Mouse (Mus musculus) megakaryocyte, embryonic 14.5 days (primary cell): ENCODE measurements around the gene Lipt2. TPM values are rescaled to one million over a fixed set of nuclear protein-coding genes. Genes with fewer than 3 reads are reported as not detected.

Source experiments
- H3K27me3 ChIP-seq: replicated peaks from 2 replicates; pipeline ENCODE3; 2012; ENCODE audit warnings: inconsistent platforms
- H3K36me3 ChIP-seq: replicated peaks from 2 replicates; pipeline ENCODE3; 2012; ENCODE audit warnings: low read length, inconsistent platforms, mixed read lengths
- H3K4me1 ChIP-seq: 2 replicates; pipeline ENCODE4 v1.6.1; 2012; ENCODE audit warnings: inconsistent platforms
- H3K4me3 ChIP-seq: replicated peaks from 2 replicates; pipeline ENCODE3; 2012; ENCODE audit warnings: moderate library complexity, mild to moderate bottlenecking, inconsistent platforms
- H3K9me3 ChIP-seq: 2 replicates; pipeline ENCODE4 v1.6.1; 2012; ENCODE audit warnings: inconsistent platforms
- FLI1 ChIP-seq: IDR thresholded peaks from 2 replicates; pipeline ENCODE4 v1.6.1; 2012; ENCODE audit warnings: low read length, inconsistent platforms, mixed read lengths
- GATA1 ChIP-seq: IDR thresholded peaks from 3 replicates; pipeline ENCODE4 v1.6.1; 2012; ENCODE audit warnings: mixed read lengths, low read length, inconsistent platforms, borderline replicate concordance
- polyA plus RNA-seq: library from polyadenylated mRNA; stranded (reverse); fragments of >175 nt; gene quantifications from 2 replicates; pipeline ENCODE4 v1.2.3, GENCODE M21; 2012; ENCODE audit warnings: low replicate concordance; ENCODE audit not compliant: insufficient read depth

Lipt2 gene
- polyA plus RNA-seq, 1 experiment = 2.3 TPM

- H3K27me3 ChIP-seq = peaks cover 82% of the 10 kb centered on the region
- H3K4me1 ChIP-seq = peaks cover 29% of the 10 kb centered on the region
- TF ChIP-seq GATA1 (no peak), FLI1 (no peak)
Measured at GRCm38 (mm10) chr7:100181614-100182013, 22.5 kb downstream of the Lipt2 start.

GRCm38 (mm10) chr7:100182388-100182787 is 23.3 kb downstream of the Lipt2 start:
- H3K4me1 ChIP-seq = peaks cover 30% of the 10 kb centered on the region
- H3K9me3 ChIP-seq = 0 out of 2 replicates have a peak, but pooled peaks cover under 1% of the 10 kb centered on the region
- no peaks in the 10 kb centered on the region for H3K36me3 ChIP-seq
- TF ChIP-seq FLI1 (no peak), GATA1 (no peak)
- no peak overlapping the region for H3K4me3 ChIP-seq
- peaks cover 79% of the 10 kb centered on the region for H3K27me3 ChIP-seq

More at GRCm38 (mm10) chr7:100181614-100182013, 22.5 kb downstream of the Lipt2 start:
- Histone ChIP-seq H3K9me3 (peaks cover 6% of the 10 kb centered on the region; the same call in 1 of the 2 replicates), H3K36me3 (no peaks in the 10 kb centered on the region), H3K4me3 (no peak overlapping the region)

GRCm38 (mm10) chr7:100187601-100188000 is 28.5 kb downstream of the Lipt2 start:
- TF ChIP-seq GATA1 = no peak
- no peak for TF ChIP-seq FLI1
- Histone ChIP-seq H3K4me3 (no peak overlapping the region), H3K9me3 (no peaks in the 10 kb centered on the region), H3K27me3 (peaks cover 45% of the 10 kb centered on the region), H3K4me1 (peaks cover 19% of the 10 kb centered on the region), H3K36me3 (no peaks in the 10 kb centered on the region)

- H3K9me3 ChIP-seq = no peaks in the 10 kb centered on the region
- H3K4me1 ChIP-seq = peaks cover 19% of the 10 kb centered on the region
- no peak overlapping the region for H3K4me3 ChIP-seq
- peaks cover 29% of the 10 kb centered on the region for H3K27me3 ChIP-seq
- H3K36me3 ChIP-seq = no peaks in the 10 kb centered on the region
- no peak for TF ChIP-seq FLI1
- TF ChIP-seq GATA1 = no peak
Measured at GRCm38 (mm10) chr7:100190167-100190566, 31.1 kb downstream of the Lipt2 start.

GRCm38 (mm10) chr7:100190778-100191177 is 31.7 kb downstream of the Lipt2 start:
- peaks cover 19% of the 10 kb centered on the region for H3K4me1 ChIP-seq
- H3K36me3 ChIP-seq = no peaks in the 10 kb centered on the region
- H3K9me3 ChIP-seq = no peaks in the 10 kb centered on the region
- H3K4me3 ChIP-seq = no peak overlapping the region
- H3K27me3 ChIP-seq = peaks cover 28% of the 10 kb centered on the region
- TF ChIP-seq GATA1 = no peak
- no peak for TF ChIP-seq FLI1

- Histone ChIP-seq H3K4me1 (no peaks in the 10 kb centered on the region), H3K4me3 (no peak overlapping the region), H3K27me3 (peaks cover 15% of the 10 kb centered on the region), H3K36me3 (no peaks in the 10 kb centered on the region), H3K9me3 (no peaks in the 10 kb centered on the region)
- TF ChIP-seq FLI1 (no peak), GATA1 (no peak)
Measured at GRCm38 (mm10) chr7:100201191-100201590, 42.1 kb downstream of the Lipt2 start.

- TF ChIP-seq GATA1 = no peak
- no peak for TF ChIP-seq FLI1
- Histone ChIP-seq H3K36me3 (no peaks in the 10 kb centered on the region), H3K27me3 (peaks cover 21% of the 10 kb centered on the region), H3K9me3 (no peaks in the 10 kb centered on the region), H3K4me1 (0 out of 2 replicates have a peak, but pooled peaks cover 3% of the 10 kb centered on the region), H3K4me3 (no peak overlapping the region)
Measured at GRCm38 (mm10) chr7:100203616-100204015, 44.5 kb downstream of the Lipt2 start.

GRCm38 (mm10) chr7:100204871-100205270 is 45.8 kb downstream of the Lipt2 start:
- H3K4me3 ChIP-seq = no peak overlapping the region
- no peaks in the 10 kb centered on the region for H3K9me3 ChIP-seq
- no peaks in the 10 kb centered on the region for H3K36me3 ChIP-seq
- H3K4me1 ChIP-seq = 0 out of 2 replicates have a peak, but pooled peaks cover 3% of the 10 kb centered on the region
- H3K27me3 ChIP-seq = peaks cover 22% of the 10 kb centered on the region
- no peak for TF ChIP-seq GATA1
- TF ChIP-seq FLI1 = no peak

- Histone ChIP-seq H3K4me3 (no peak overlapping the region), H3K36me3 (no peaks in the 10 kb centered on the region), H3K27me3 (peaks cover 22% of the 10 kb centered on the region), H3K4me1 (0 out of 2 replicates have a peak, but pooled peaks cover 3% of the 10 kb centered on the region), H3K9me3 (no peaks in the 10 kb centered on the region)
- TF ChIP-seq GATA1 (no peak), FLI1 (no peak)
Measured at GRCm38 (mm10) chr7:100206144-100206543, 47.1 kb downstream of the Lipt2 start.

GRCm38 (mm10) chr7:100207886-100208285 is 48.8 kb downstream of the Lipt2 start:
- Histone ChIP-seq H3K4me1 (0 out of 2 replicates have a peak, but pooled peaks cover 3% of the 10 kb centered on the region), H3K9me3 (no peaks in the 10 kb centered on the region), H3K4me3 (no peak overlapping the region), H3K36me3 (no peaks in the 10 kb centered on the region), H3K27me3 (peaks cover 24% of the 10 kb centered on the region)
- TF ChIP-seq FLI1 = no peak
- TF ChIP-seq GATA1 = no peak

Other genes with a start within 250 kb of the Lipt2 start
- gene Rnf169, start 178.8 kb upstream of the Lipt2 start, polyA plus RNA-seq = 0.82 and 0.87 TPM in 2 replicates
- gene Chrdl2, start 153.1 kb upstream of the Lipt2 start, polyA plus RNA-seq = 0.15 TPM in 1 of 2 replicates, not detected in the other
- gene Pold3, start 37.7 kb upstream of the Lipt2 start, polyA plus RNA-seq = 5.7 TPM in 1 of 2 replicates, not detected in the other
- gene Kcne3, start 17.2 kb downstream of the Lipt2 start, polyA plus RNA-seq = not detected in 2 replicates
- gene Pgm2l1, start 68.1 kb downstream of the Lipt2 start, polyA plus RNA-seq = 8.0 and 21.0 TPM in 2 replicates
- 0.22 TPM in 1 of 2 replicates, not detected in the other for gene P4ha3, start 126.2 kb downstream of the Lipt2 start, polyA plus RNA-seq
- gene C2cd3, start 213.0 kb downstream of the Lipt2 start, polyA plus RNA-seq = 3.6 and 10.7 TPM in 2 replicates
- 14.3 and 41.4 TPM in 2 replicates for gene Ppme1, start 213.0 kb downstream of the Lipt2 start, polyA plus RNA-seq